In the genomic region with DNA sequence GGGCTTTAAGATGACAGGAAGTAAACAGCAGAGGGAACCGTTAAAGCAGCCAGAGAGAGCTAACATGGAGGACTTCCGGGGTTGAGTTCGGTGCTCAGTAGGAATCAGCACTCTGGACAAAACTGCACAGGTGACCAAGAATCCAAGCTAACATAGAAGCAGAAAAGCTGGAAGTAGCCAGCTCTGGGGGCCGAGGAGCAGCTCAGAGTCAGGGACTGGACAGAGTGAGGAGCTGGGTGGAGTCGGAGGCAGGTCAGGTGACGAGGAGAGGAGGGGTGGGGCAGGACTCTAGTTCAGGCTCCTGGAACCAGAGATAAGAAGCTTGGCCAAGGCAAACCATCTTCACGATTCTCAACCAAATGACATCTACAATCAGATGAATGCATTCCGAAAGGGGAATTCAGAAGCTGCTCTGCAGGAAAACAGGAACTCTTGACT, we compare ENCODE assay signal across 8 mouse cellular contexts. TPM values are rescaled to one million over a fixed set of nuclear protein-coding genes. Genes with fewer than 3 reads are reported as not detected.
A peak's percentile ranks its signal among the peaks of the same experiment; 100 is the strongest.
DNase-seq lines count a peak whose midpoint lies in the region; ATAC-seq and TF ChIP-seq lines count a peak whose summit lies in the region.

No protein-coding gene starts in this region.

- whole genome bisulfite sequencing in limb, embryonic 12.5 days = 25% methylated on average over 8 of the region's 8 CpGs
- 43% methylated on average over 8 of the region's 8 CpGs for WGBS in hindbrain, embryonic 13.5 days

- no peak overlapping the region for H3ac ChIP-seq in myocyte (ENCODE audit: control insufficient read depth, insufficient read length)

- H3K4me1 ChIP-seq in limb, embryonic 12.5 days (replicated peaks) = no peaks in the 10 kb centered on the region
- H3K4me1 ChIP-seq in hindbrain, embryonic 13.5 days (replicated peaks) = no peaks in the 10 kb centered on the region

- peaks cover 10% of the 10 kb centered on the region; the same call in 1 of the 2 replicates for H3K27me3 ChIP-seq in limb, embryonic 12.5 days
- H3K27me3 ChIP-seq in myocyte (ENCODE audit: control insufficient read depth, insufficient read depth, insufficient read length) = peaks cover 8% of the 10 kb centered on the region
- no peaks in the 10 kb centered on the region for H3K27me3 ChIP-seq in hindbrain, embryonic 13.5 days

- no peak overlapping the region for H3K27ac ChIP-seq in limb, embryonic 12.5 days
- H3K27ac ChIP-seq in hindbrain, embryonic 13.5 days = no peak overlapping the region

- peak; percentile 15 to 16 for DNase-seq in thymus, adult 18-20 months
- DNase-seq in thymus, postnatal 10 days (ENCODE audit: low spot score in 2 of 2) = no peak
- peak; percentile 28 for DNase-seq in embryo, embryonic 9.5 days (ENCODE audit: extremely low spot score)
- DNase-seq in frontal cortex, postnatal 14 days (ENCODE audit: low spot score in 2 of 2) = no peak
- no peak for DNase-seq in gastrocnemius, adult 18-20 months (ENCODE audit: low spot score)

- H3K79me2 ChIP-seq in myocyte (ENCODE audit: control insufficient read depth, insufficient read depth) = no peaks in the 10 kb centered on the region

- no peak overlapping the region for H3K9ac ChIP-seq in limb, embryonic 12.5 days (replicated peaks)
- no peak overlapping the region; the same call in 1 of the 2 replicates for H3K9ac ChIP-seq in hindbrain, embryonic 13.5 days

- H3K36me3 ChIP-seq in limb, embryonic 12.5 days = no peaks in the 10 kb centered on the region
- H3K36me3 ChIP-seq in myocyte (ENCODE audit: control insufficient read depth, insufficient read depth) = no peaks in the 10 kb centered on the region
- H3K36me3 ChIP-seq in hindbrain, embryonic 13.5 days = no peaks in the 10 kb centered on the region

- no peak for ATAC-seq in limb, embryonic 12.5 days (ENCODE audit: insufficient number of reproducible peaks, insufficient read depth, low FRiP score, low TSS enrichment, low read depth)
- ATAC-seq in hindbrain, embryonic 13.5 days (ENCODE audit: low FRiP score) = no peak

- no peaks in the 10 kb centered on the region for H3K9me3 ChIP-seq in limb, embryonic 12.5 days
- H3K9me3 ChIP-seq in hindbrain, embryonic 13.5 days = no peaks in the 10 kb centered on the region

- H3K4me3 ChIP-seq in limb, embryonic 12.5 days (replicated peaks) = no peak overlapping the region; the same call in 1 of the 2 replicates
- H3K4me3 ChIP-seq in myocyte = no peak overlapping the region
- H3K4me3 ChIP-seq in hindbrain, embryonic 13.5 days = no peak overlapping the region

- H3K4me2 ChIP-seq in limb, embryonic 12.5 days = peak overlapping the region; percentile 13
- H3K4me2 ChIP-seq in myocyte (ENCODE audit: low read depth) = peak overlapping the region; percentile 42
- no peak overlapping the region for H3K4me2 ChIP-seq in hindbrain, embryonic 13.5 days

- no peak for TF ChIP-seq POLR2A in myocyte (IDR thresholded peaks at IDR 0.05; ENCODE audit: insufficient read length, low read depth)

TF ChIP-seq in myocyte, 11 proteins besides CTCF, POLR2A, EP300 and RAD21:
- TF ChIP-seq SRF (IDR thresholded peaks at IDR 0.05; ENCODE audit: control insufficient read depth, insufficient read length, low read depth) (no peak), MYOD1 (IDR thresholded peaks at IDR 0.05; ENCODE audit: control insufficient read depth in 1 of 3, insufficient read length in 2 of 3, low read depth in 2 of 3) (no peak), E2F4 (IDR thresholded peaks at IDR 0.05; ENCODE audit: insufficient read depth) (no peak), MAX (IDR thresholded peaks at IDR 0.05; ENCODE audit: low read depth) (no peak), USF1 (IDR thresholded peaks at IDR 0.05; ENCODE audit: low read depth) (peak; percentile 16), REST (IDR thresholded peaks at IDR 0.05; ENCODE audit: insufficient read depth, insufficient read length) (no peak), POLR2AphosphoS2 (IDR thresholded peaks at IDR 0.05; ENCODE audit: insufficient read length, low read depth) (no peak)

RNA-seq across cellular contexts. Expression of a gene that starts 11.2 kb away (rescaled TPM):
- 0.19 TPM in 1 of 2 replicates, not detected in the other for polyA plus RNA-seq in limb, embryonic 12.5 days (2016; fragmentation: Nextera tagmentation; extraction: Ambion mirVana)
- 21.8 TPM for polyA plus RNA-seq in myocyte (2012; fragmentation: generic; extraction: Trizol)
- polyA plus RNA-seq in hindbrain, embryonic 13.5 days (2015; fragmentation: Nextera tagmentation; extraction: Ambion mirVana) = 5.4 and 6.0 TPM in 2 replicates
- not detected for total RNA-seq in gastrocnemius, adult 18-20 months (2021)

RNA-seq across cellular contexts. Expression of a gene that starts 27.7 kb away (rescaled TPM):
- polyA plus RNA-seq in limb, embryonic 12.5 days (2016; fragmentation: Nextera tagmentation; extraction: Ambion mirVana) = 80.4 and 82.7 TPM in 2 replicates
- polyA plus RNA-seq in myocyte (2012; fragmentation: generic; extraction: Trizol) = 38.8 TPM
- polyA plus RNA-seq in hindbrain, embryonic 13.5 days (2015; fragmentation: Nextera tagmentation; extraction: Ambion mirVana) = 45.3 and 49.2 TPM in 2 replicates
- 1 to 10 TPM; 5.6 to 5.7 TPM for total RNA-seq in gastrocnemius, adult 18-20 months (2021)

Comparison
In these comparisons a context has a peak if more than half of its experiments do, and no peak if none do; other contexts are left out.
1. DNase-seq: peak in thymus, adult 18-20 months (2 of 2) and embryo, embryonic 9.5 days (single experiment); none in thymus, postnatal 10 days (0 of 2), frontal cortex, postnatal 14 days (0 of 2) and gastrocnemius, adult 18-20 months (single experiment).